Mouse (Mus musculus) thymus, postnatal 25 days (tissue): ENCODE measurements around the gene Gen1.

Source experiments
- DNase-seq: peaks from one replicate; pipeline ENCODE4 v3.0.0; 2022

Gen1 gene

GRCm38 (mm10) chr12:11222566-11222965 lies 43.0 kb downstream of the Gen1 start:
- no peak for DNase-seq

GRCm38 (mm10) chr12:11221524-11222330 lies 43.9 kb downstream of the Gen1 start:
- DNase-seq, result no peak

- DNase-seq, result no peak
Observed at GRCm38 (mm10) chr12:11217726-11218250, 47.8 kb downstream of the Gen1 start.

GRCm38 (mm10) chr12:11216454-11216853 lies 49.1 kb downstream of the Gen1 start:
- DNase-seq, result no peak

GRCm38 (mm10) chr12:11215555-11215954 lies 50.0 kb downstream of the Gen1 start:
- no peak for DNase-seq

GRCm38 (mm10) chr12:11214776-11215175 lies 50.8 kb downstream of the Gen1 start:
- no peak for DNase-seq

- DNase-seq, result no peak
Observed at GRCm38 (mm10) chr12:11212881-11213280, 52.7 kb downstream of the Gen1 start.

GRCm38 (mm10) chr12:11210361-11210760 lies 55.2 kb downstream of the Gen1 start:
- DNase-seq, result peak; percentile 21

GRCm38 (mm10) chr12:11209636-11210035 lies 56.0 kb downstream of the Gen1 start:
- no peak for DNase-seq

GRCm38 (mm10) chr12:11208872-11209271 lies 56.7 kb downstream of the Gen1 start, which contains the start of gene Msgn1:
Gene Msgn1 (minus strand): TSS chr12:11208972.
- no peak for DNase-seq

GRCm38 (mm10) chr12:11206321-11206720 lies 59.3 kb downstream of the Gen1 start:
- DNase-seq, result no peak

- no peak for DNase-seq
Observed at GRCm38 (mm10) chr12:11203694-11204665, 61.6 kb downstream of the Gen1 start.

GRCm38 (mm10) chr12:11202476-11202875 lies 63.1 kb downstream of the Gen1 start:
- no peak for DNase-seq

- no peak for DNase-seq
Observed at GRCm38 (mm10) chr12:11200711-11201110, 64.9 kb downstream of the Gen1 start.

GRCm38 (mm10) chr12:11198551-11198950 lies 67.0 kb downstream of the Gen1 start:
- no peak for DNase-seq

- no peak for DNase-seq
Observed at GRCm38 (mm10) chr12:11198026-11198425, 67.6 kb downstream of the Gen1 start.

- DNase-seq, result no peak
Observed at GRCm38 (mm10) chr12:11196830-11197229, 68.8 kb downstream of the Gen1 start.

GRCm38 (mm10) chr12:11196142-11196597 lies 69.4 kb downstream of the Gen1 start:
- DNase-seq, result peak; percentile 85

GRCm38 (mm10) chr12:11195031-11195430 lies 70.6 kb downstream of the Gen1 start:
- no peak for DNase-seq
